Mouse (Mus musculus): ENCODE results near the gene Pom121.
A peak's percentile ranks its signal among the peaks of the same experiment; 100 is the strongest.
"Not testable (repeated sequence)": the region's sequence is repeated elsewhere in the genome, so short reads cannot be mapped to it uniquely, and the experiment has no call there.

Gene Pom121

GRCm38 (mm10) chr5:135394004-135394823 is at the start of gene Pom121:
Gene Pom121, minus strand, starts transcription at chr5:135394546.
- DNase-seq: peak; percentile 88 to 92

- no peak for DNase-seq
These were observed 48.1 kb upstream of the Pom121 start for GRCm38 (mm10) chr5:135442430-135442829.

- no peak for DNase-seq
These were observed 40.7 kb upstream of the Pom121 start for GRCm38 (mm10) chr5:135435039-135435438.

GRCm38 (mm10) chr5:135433861-135434260 is 39.5 kb upstream of the Pom121 start:
- DNase-seq: no peak

GRCm38 (mm10) chr5:135431111-135431510 is 36.8 kb upstream of the Pom121 start:
- DNase-seq: peak; percentile 16 to 40

- no peak for DNase-seq
These were observed 34.4 kb upstream of the Pom121 start for GRCm38 (mm10) chr5:135428786-135429185.

- DNase-seq: no peak
These were observed 15.9 kb upstream of the Pom121 start for GRCm38 (mm10) chr5:135410266-135410665.

GRCm38 (mm10) chr5:135408114-135408513 is 13.8 kb upstream of the Pom121 start:
- no peak for DNase-seq

- no peak for DNase-seq
These were observed 11.1 kb upstream of the Pom121 start for GRCm38 (mm10) chr5:135405437-135405836.

GRCm38 (mm10) chr5:135404623-135405022 is 10.3 kb upstream of the Pom121 start:
- DNase-seq: peak in 1 of 2 experiments; percentile 25

- peak; percentile 81 to 91 for DNase-seq
These were observed 5.9 kb upstream of the Pom121 start for GRCm38 (mm10) chr5:135400244-135400643.

GRCm38 (mm10) chr5:135399382-135399781 is 5.0 kb upstream of the Pom121 start:
- no peak for DNase-seq

- DNase-seq: peak in 1 of 2 experiments; percentile 52
These were observed 1.5 kb upstream of the Pom121 start for GRCm38 (mm10) chr5:135395826-135396225.

- no peak for DNase-seq
These were observed 10.6 kb downstream of the Pom121 start for GRCm38 (mm10) chr5:135383771-135384170.

GRCm38 (mm10) chr5:135382746-135383145 is 11.6 kb downstream of the Pom121 start:
- DNase-seq: no peak

- no peak for DNase-seq
These were observed 12.9 kb downstream of the Pom121 start for GRCm38 (mm10) chr5:135381356-135381925.

- no peak for DNase-seq
These were observed 13.7 kb downstream of the Pom121 start for GRCm38 (mm10) chr5:135380681-135381080.

GRCm38 (mm10) chr5:135376341-135376740 is 18.0 kb downstream of the Pom121 start:
- no peak for DNase-seq

GRCm38 (mm10) chr5:135375167-135375566 is 19.2 kb downstream of the Pom121 start:
- DNase-seq: peak; percentile 54 to 71

- DNase-seq: no peak
These were observed 20.7 kb downstream of the Pom121 start for GRCm38 (mm10) chr5:135373601-135374000.

GRCm38 (mm10) chr5:135371195-135371594 is 23.2 kb downstream of the Pom121 start:
- no peak for DNase-seq

- peak; percentile 97 to 99 for DNase-seq
These were observed 24.3 kb downstream of the Pom121 start, which contains the start of gene Nsun5 for GRCm38 (mm10) chr5:135369787-135370654. Gene Nsun5, plus strand, starts transcription at chr5:135369953.

GRCm38 (mm10) chr5:135369196-135369595 is 25.1 kb downstream of the Pom121 start:
- DNase-seq: not testable (repeated sequence)
